Mouse (Mus musculus): ENCODE measurements around the gene Adipoq.

Gene Adipoq

DNA sequence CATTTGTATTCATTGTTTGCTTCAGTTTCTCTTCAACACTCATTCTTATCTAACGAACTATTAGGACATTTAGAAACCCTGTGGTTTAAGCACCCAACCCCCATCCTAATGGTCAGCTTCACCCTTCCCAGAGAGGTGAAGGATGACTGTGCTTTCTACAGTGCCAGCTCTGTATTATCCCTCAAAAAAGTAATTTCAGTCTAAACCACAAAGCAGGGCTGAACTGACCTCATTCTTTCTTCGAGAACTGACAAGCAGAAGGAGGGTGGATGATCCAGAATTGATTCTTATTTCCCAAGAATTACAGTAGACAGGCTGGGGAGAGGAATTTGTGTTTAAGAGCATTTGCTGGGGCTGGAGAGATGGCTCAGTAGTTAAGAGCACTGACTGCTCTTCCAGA, 13.4 kb downstream of the Adipoq start:
- in situ Hi-C loops (cut with MboI, MseI), result loop anchor here (5.0 kb wide), 1 partner anchor 238 kb away; no protein-coding TSS in a partner anchor

- in situ Hi-C loops (cut with MboI, MseI), result loop anchor here (5.0 kb wide), 1 partner anchor 235 kb away; no protein-coding TSS in a partner anchor
These were observed 15.8 kb downstream of the Adipoq start for GRCm38 (mm10) chr16:23162116-23162515.

- in situ Hi-C loops (cut with MboI, MseI), result loop anchor here (5.0 kb wide), 1 partner anchor 233 kb away; no protein-coding TSS in a partner anchor
These were observed 18.1 kb downstream of the Adipoq start for GRCm38 (mm10) chr16:23164443-23164842.

DNA sequence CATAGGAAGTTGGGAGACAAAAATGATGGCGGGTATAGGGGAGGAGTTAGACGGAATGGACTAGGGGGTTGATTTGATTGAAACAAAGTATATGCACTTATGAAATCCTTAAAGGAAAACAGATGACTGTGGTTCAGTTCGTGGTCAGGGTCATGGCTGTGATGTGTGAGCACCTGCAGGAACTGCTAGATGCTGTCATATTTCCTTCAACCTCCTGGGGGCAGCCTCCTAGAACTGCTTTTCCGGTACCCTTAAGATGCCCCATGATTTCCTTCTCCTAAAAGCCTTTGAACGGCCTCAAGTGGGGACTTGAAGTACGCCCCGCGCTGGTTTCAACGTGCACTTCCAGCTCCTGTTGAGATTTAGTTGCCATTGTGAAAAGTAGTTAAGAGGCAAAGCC, 19.1 kb downstream of the Adipoq start:
- in situ Hi-C loops (cut with MboI, MseI), result no loop called here

GRCm38 (mm10) chr16:23166646-23167045, 20.3 kb downstream of the Adipoq start:
- in situ Hi-C loops (cut with MboI, MseI), result no loop called here

DNA sequence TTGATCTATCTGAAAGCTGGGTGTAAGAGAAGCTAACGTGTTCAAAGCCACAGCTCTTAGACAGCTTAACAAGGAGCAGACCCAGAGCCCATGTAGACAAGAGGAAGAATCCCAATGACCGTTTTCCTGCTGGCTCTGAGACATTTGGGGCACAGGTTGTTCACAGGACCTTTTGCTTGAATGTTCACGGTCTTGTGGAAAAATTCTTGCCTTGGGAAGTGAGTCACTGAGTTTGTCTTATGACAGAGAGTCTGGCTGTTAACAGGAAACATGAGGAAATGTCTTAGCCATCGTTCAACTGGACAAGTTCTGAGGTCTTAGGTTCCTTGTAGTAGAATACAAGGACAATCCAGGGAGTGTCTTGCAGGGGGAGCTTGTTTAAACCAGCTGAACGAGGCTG, 20.7 kb downstream of the Adipoq start:
- in situ Hi-C loops (cut with MboI, MseI), result no loop called here

DNA sequence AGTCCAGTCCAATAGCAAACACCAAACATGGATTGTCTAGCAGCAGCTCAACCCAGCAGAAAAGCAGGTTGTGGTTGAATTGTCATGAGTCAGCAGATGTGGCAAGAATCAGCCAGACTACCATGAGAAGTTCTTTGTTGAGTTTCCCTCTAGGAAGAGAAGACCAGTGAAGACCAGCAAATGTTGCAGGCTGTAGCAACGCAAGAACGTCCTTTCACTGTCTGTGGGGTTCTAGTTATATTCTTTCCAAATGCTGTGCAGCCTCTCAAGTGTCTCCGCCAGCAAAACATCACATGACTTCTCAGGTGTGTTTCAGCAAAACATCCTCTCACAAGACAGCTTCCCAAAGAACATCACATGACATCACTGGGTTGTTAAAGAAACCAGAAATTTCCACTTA, 24.5 kb downstream of the Adipoq start:
- in situ Hi-C loops (cut with MboI, MseI), result no loop called here

GRCm38 (mm10) chr16:23173904-23174303, 27.6 kb downstream of the Adipoq start:
- in situ Hi-C loops (cut with MboI, MseI), result no loop called here

- in situ Hi-C loops (cut with MboI, MseI), result loop anchor here (5.0 kb wide), 1 partner anchor 97 kb away; no protein-coding TSS in a partner anchor
These were observed 28.5 kb downstream of the Adipoq start for GRCm38 (mm10) chr16:23174855-23175254.

DNA sequence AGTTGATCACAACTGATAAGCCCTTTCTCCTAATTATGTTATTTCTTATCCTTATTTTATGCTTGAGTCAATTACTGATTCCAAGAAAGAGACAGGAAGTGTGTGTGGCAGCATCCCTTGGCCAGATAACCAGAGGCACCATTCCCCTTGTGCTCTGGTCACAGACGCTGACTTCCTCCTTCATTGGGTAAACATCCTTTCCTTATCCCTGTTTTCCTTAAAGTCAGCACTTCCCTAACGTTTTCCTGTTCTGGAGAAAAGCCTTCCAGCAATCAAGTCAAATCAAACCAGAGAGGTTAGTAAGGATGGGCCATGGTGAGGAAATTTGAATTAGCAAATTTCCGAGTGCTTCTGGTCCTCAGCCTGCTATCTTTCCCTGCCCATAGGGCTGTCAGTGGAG, 29.6 kb downstream of the Adipoq start:
- in situ Hi-C loops (cut with MboI, MseI), result loop anchor here (5.0 kb wide), 1 partner anchor 96 kb away; no protein-coding TSS in a partner anchor

DNA sequence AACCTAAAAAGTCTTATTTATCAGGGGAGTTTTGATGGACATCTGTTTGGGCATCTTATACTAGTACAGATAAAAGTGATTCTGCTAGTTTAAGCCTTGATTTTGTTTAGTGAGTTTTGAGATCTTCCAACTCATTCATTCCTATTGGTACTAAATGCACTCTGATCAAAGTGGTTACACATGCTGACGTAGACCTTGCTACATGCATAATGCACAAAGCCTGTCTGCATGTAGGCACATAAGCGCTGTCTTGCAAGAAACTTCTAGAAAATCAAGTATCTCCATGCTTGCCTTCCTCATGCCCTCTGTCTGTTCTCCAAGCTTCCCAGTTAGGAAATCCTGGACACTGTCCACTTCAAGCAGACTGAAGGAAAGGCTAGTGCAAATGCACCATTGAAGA, 31.5 kb downstream of the Adipoq start:
- in situ Hi-C loops (cut with MboI, MseI), result loop anchor here (5.0 kb wide), 1 partner anchor 94 kb away; no protein-coding TSS in a partner anchor

DNA sequence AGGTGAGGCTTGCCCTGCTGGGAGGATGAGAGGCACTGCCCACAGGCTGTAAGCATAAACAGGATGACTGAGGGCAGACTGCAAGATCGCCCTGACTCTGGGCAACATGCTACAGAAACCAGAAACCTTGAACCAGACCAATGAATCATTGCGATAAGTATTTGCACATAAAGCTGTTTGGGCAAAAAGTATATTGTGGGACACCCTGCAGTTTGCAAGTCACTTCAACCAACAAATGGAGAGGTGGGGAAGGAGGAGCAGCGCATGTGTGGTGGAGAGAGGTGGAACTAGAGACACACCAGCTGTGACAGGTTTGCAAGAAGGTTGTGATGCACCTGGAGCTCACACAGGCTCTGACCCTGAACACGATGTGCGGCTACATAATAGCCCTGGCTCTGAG, 32.5 kb downstream of the Adipoq start:
- in situ Hi-C loops (cut with MboI, MseI), result loop anchor here (5.0 kb wide), 1 partner anchor 94 kb away; no protein-coding TSS in a partner anchor

DNA sequence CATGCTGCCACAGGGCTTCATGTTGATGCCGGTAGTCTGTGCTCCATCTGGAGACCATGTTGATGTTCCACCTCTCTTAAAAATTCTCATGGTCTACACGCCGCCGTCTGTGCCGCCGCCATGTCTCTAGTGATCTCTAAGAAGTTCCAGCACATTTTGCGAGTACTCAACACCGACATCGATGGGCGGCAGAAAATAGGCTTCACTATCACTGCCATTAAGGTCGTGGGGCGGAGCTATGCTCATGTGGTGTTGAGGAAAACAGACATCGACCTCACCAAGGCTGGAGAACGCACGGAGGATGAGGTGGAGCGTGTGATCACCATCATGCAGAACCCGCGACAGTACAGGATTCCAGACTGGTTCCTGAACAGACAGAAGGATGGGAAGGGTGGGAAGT, 33.1 kb downstream of the Adipoq start:
- in situ Hi-C loops (cut with MboI, MseI), result loop anchor here (5.0 kb wide), 1 partner anchor 93 kb away; no protein-coding TSS in a partner anchor

GRCm38 (mm10) chr16:23181054-23181453, 34.7 kb downstream of the Adipoq start:
- in situ Hi-C loops (cut with MboI, MseI), result loop anchor here (5.0 kb wide), 1 partner anchor 41 kb away; the partner anchor contains the start of gene St6gal1

GRCm38 (mm10) chr16:23181487-23181886, 35.2 kb downstream of the Adipoq start:
- in situ Hi-C loops (cut with MboI, MseI), result loop anchor here (5.0 kb wide), 1 partner anchor 41 kb away; the partner anchor contains the start of gene St6gal1

GRCm38 (mm10) chr16:23181942-23182597, 35.7 kb downstream of the Adipoq start:
- in situ Hi-C loops (cut with MboI, MseI), result loop anchor here (5.0 kb wide), 1 partner anchor 40 kb away; the partner anchor contains the start of gene St6gal1

DNA sequence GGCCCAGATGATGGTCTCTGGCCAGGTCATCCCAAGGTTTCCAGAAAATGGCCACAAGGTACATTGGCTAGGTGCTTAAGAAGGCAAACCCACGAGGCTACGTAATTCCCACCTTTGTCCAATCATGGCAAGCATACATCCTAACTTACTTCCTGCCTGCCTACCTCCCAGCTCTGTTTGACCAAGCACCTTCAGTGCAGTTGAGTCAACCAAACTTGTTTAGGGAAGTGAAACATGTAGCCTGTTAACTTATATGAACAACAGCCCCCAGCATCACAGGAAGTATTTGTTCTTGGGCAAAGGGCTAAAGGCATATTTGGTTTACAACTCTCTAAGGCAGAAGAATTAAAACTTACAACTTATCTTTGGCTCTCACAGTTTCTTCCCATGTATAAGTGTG, 39.5 kb downstream of the Adipoq start:
- in situ Hi-C loops (cut with MboI, MseI), result loop anchor here (5.0 kb wide), 1 partner anchor 39 kb away; the partner anchor contains the start of gene Adipoq

GRCm38 (mm10) chr16:23186418-23186817, 40.1 kb downstream of the Adipoq start:
- in situ Hi-C loops (cut with MboI, MseI), result loop anchor here (5.0 kb wide), 1 partner anchor 39 kb away; the partner anchor contains the start of gene Adipoq

- in situ Hi-C loops (cut with MboI, MseI), result loop anchor here (5.0 kb wide), 1 partner anchor 41 kb away; the partner anchor contains the start of gene Adipoq
These were observed 41.6 kb downstream of the Adipoq start for GRCm38 (mm10) chr16:23187983-23188382.

- in situ Hi-C loops (cut with MboI, MseI), result loop anchor here (5.0 kb wide), 1 partner anchor 42 kb away; the partner anchor contains the start of gene Adipoq
These were observed 43.3 kb downstream of the Adipoq start for GRCm38 (mm10) chr16:23189612-23190011.

DNA sequence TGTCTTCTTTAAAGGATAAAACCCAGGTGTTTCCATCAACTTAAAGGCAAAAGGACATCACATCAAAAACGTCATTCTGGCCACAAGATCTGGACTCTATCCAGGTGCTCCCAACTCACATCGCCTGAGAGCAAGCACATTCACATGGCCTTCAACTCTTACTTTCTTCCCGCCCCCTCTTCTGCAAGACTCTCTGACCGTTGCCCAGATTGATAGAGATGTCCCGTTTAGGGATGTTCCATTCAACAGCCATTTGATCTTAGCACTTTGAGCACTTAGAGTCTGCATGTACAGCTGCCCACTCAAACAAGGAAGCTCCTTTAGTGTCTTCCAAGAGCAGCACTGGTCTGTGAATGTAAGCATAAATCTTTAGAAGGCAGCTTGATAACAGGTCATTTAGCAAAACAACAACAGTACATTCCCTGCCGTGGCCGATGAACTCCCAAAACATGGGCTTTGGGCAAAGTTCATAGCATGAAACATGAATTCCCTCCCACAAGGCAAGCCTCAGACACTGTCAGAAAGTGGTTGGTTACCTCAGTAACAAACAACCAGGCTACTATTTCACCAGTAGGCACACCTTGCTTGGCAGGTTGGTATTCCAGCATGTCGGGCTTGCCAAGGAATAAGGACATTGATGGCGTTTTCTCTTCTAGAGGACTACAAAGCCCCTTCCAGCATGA, 45.4 kb downstream of the Adipoq start:
- in situ Hi-C loops (cut with MboI, MseI), result no loop called here

DNA sequence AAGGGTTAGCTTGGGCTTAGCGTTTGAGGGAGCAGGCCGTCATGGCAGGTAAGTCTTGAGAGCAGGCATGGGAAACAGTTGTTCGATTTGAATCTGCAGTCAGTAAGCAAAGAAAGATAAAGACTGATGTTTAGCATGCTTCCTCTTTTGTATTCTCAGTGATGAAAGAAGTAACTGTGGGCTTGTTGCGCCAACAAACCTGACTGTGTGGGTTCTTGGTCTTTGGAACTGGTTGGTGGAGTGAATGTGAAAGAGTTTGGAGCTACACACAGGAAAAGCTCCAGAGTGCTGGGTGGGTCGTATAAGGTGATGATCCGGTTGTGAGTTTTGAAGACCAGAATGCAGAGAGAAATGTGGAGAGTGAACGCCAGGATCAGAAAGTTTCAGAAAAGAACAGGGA, 49.3 kb downstream of the Adipoq start:
- in situ Hi-C loops (cut with MboI, MseI), result no loop called here
